Mouse (Mus musculus) heart, postnatal 0 days (tissue): ENCODE measurements at regions not wholly inside any gene's neighbourhood (a gene's known extent, or its start where the extent isn't known, plus 50 kb on each side); places are given as distances from the start of the nearest gene placed in this dataset.

Experiments
- ATAC-seq: fragments of 200-750 bp; cut with Nextera tagmentation; 2 replicates; pipeline ENCODE4 v1.8.0; 2017; ENCODE audit warnings: low read depth, moderate number of reproducible peaks, moderate library complexity; ENCODE audit not compliant: insufficient read depth
- DNase-seq: peaks from one replicate; pipeline ENCODE4 v3.0.0-alpha.2; 2016; ENCODE audit warnings: low spot score
- H3K27ac ChIP-seq: fragments of 300-500 bp; sonication (generic); 2 replicates; pipeline ENCODE4 v1.5.1; 2014; ENCODE audit warnings: low read depth, mild to moderate bottlenecking
- H3K27me3 ChIP-seq: fragments of 300-500 bp; sonication (generic); 2 replicates; pipeline ENCODE4 v1.6.1; 2014; ENCODE audit warnings: low read length, mixed read lengths; ENCODE audit not compliant: control insufficient read depth, insufficient read depth
- H3K36me3 ChIP-seq: fragments of 300-500 bp; sonication (generic); replicated peaks from 2 replicates; pipeline ENCODE4 v1.6.1; 2014; ENCODE audit warnings: low read length, mixed read lengths; ENCODE audit not compliant: control insufficient read depth, insufficient read depth
- H3K4me1 ChIP-seq: fragments of 300-500 bp; sonication (generic); 2 replicates; pipeline ENCODE4 v1.6.1; 2014; ENCODE audit warnings: antibody characterized with exemption; ENCODE audit not compliant: control insufficient read depth, insufficient read depth
- H3K4me2 ChIP-seq: fragments of 300-500 bp; sonication (generic); 2 replicates; pipeline ENCODE4 v1.6.1; 2014; ENCODE audit warnings: low read depth, mild to moderate bottlenecking, low read length, moderate library complexity
- H3K4me3 ChIP-seq: fragments of 300-500 bp; sonication (generic); 2 replicates; pipeline ENCODE4 v1.5.1; 2014; ENCODE audit warnings: low read depth, low read length
- H3K9ac ChIP-seq: fragments of 300-500 bp; sonication (generic); replicated peaks from 2 replicates; pipeline ENCODE4 v1.6.1; 2014; ENCODE audit warnings: low read depth, low read length, mixed read lengths
- H3K9me3 ChIP-seq: fragments of 300-500 bp; sonication (generic); replicated peaks from 2 replicates; pipeline ENCODE4 v1.6.1; 2016; ENCODE audit warnings: low read length; ENCODE audit not compliant: control insufficient read depth
- CTCF ChIP-seq: IDR thresholded peaks from 2 replicates; pipeline ENCODE4 v1.5.1; 2016; ENCODE audit warnings: antibody characterized with exemption, control low read depth, low read depth
- EP300 ChIP-seq: IDR thresholded peaks from 2 replicates; pipeline ENCODE4 v1.6.1; 2016; ENCODE audit warnings: antibody characterized with exemption, low read depth
- WGBS: fragments of 180-500 bp; shearing (Covaris S2); extraction: QIAGEN DNeasy Blood & Tissue Kit; methylation state at CpG from one replicate; pipeline ENCODE4 v1.1.7; 2014; 5-methylcytosine and 5-hydroxymethylcytosine counted together

- Histone ChIP-seq H3K27me3 (no peaks in the 10 kb centered on the region), H3K36me3 (no peaks in the 10 kb centered on the region), H3K9me3 (no peaks in the 10 kb centered on the region), H3K4me2 (no peak overlapping the region), H3K4me1 (no peaks in the 10 kb centered on the region), H3K4me3 (no peak overlapping the region), H3K9ac (no peak overlapping the region), H3K27ac (no peak overlapping the region)
- ATAC-seq (no peak), DNase-seq (no peak)
- TF ChIP-seq CTCF (no peak), EP300 (no peak)
- WGBS: 73% methylated on average over 8 of the region's 8 CpGs
Measured at GRCm38 (mm10) chr4:142544736-142545135, 305.5 kb upstream of the Kazn start.

- no peak for DNase-seq
Measured at GRCm38 (mm10) chr4:142539200-142539750, 300.1 kb upstream of the Kazn start.

DNA sequence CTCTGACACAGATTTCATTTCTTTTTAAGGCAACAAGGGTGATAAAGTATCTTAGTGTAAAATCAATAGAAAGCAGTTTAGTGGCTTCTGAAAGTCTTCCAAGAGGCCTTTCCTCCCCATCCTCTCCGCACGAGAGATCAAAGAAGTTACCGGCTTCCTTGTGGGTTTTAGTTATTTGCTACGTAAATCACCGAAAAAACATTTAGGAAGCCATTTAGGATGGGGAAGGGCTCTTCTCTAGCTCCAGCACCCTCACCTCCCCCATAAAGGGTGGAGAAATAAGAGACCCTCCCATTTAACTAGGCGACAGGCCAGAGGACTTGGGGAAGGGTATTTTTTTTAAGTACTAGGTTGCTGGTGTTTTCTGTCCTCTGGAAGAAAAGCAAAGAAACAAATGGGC is 287.9 kb upstream of the Kazn start:
- 76% methylated on average over 6 of the region's 6 CpGs for WGBS
- TF ChIP-seq CTCF: no peak
- no peak for TF ChIP-seq EP300

More at GRCm38 (mm10) chr4:142539200-142539750, 300.1 kb upstream of the Kazn start:
- no peaks in the 10 kb centered on the region for H3K36me3 ChIP-seq
- WGBS: 61% methylated on average over 12 of the region's 12 CpGs
- no peak for ATAC-seq
- H3K4me1 ChIP-seq: no peaks in the 10 kb centered on the region
- no peak overlapping the region for H3K27ac ChIP-seq
- H3K9me3 ChIP-seq: no peaks in the 10 kb centered on the region
- H3K27me3 ChIP-seq: no peaks in the 10 kb centered on the region
- H3K9ac ChIP-seq: no peak overlapping the region
- TF ChIP-seq CTCF (no peak), EP300 (no peak)
- H3K4me2 ChIP-seq: no peak overlapping the region
- no peak overlapping the region for H3K4me3 ChIP-seq

GRCm38 (mm10) chr4:142517478-142518455 is 278.6 kb upstream of the Kazn start:
- no peak for TF ChIP-seq EP300
- no peak for TF ChIP-seq CTCF
- Histone ChIP-seq H3K36me3 (no peaks in the 10 kb centered on the region), H3K4me2 (no peak overlapping the region), H3K9ac (no peak overlapping the region), H3K27ac (no peak overlapping the region), H3K4me3 (no peak overlapping the region), H3K4me1 (no peaks in the 10 kb centered on the region), H3K27me3 (no peaks in the 10 kb centered on the region), H3K9me3 (peaks cover 3% of the 10 kb centered on the region; the same call in 1 of the 2 replicates)
- DNase-seq (no peak), ATAC-seq (no peak)
- WGBS: 67% methylated on average over 21 of the region's 21 CpGs

More for the DNA sequence above, 287.9 kb upstream of the Kazn start:
- Histone ChIP-seq H3K27me3 (no peaks in the 10 kb centered on the region), H3K4me2 (no peak overlapping the region), H3K36me3 (no peaks in the 10 kb centered on the region), H3K9ac (no peak overlapping the region), H3K27ac (no peak overlapping the region), H3K4me3 (no peak overlapping the region), H3K4me1 (no peaks in the 10 kb centered on the region), H3K9me3 (no peaks in the 10 kb centered on the region)
- ATAC-seq: no peak
- no peak for DNase-seq

DNA sequence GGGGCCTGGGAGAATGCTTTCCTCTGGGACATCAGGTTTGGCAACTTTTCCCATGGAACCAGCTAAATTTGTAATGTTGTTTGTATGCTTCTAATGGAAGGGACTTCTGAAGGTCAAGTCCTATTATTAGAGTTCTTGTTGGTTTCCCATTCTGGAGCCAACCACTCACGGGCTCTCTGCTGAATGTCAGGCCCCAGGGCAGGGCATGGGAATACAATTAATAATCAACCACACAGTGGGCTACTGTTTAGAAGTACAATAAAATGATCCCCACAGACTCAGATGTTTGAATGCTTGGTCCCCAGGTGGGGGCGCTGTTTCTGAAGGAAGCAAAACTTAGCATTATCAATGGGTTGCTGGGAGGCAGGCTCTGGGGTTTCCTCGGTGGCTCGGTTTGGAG is 275.6 kb upstream of the Kazn start:
- ATAC-seq: no peak

More for the DNA sequence above, 275.6 kb upstream of the Kazn start:
- Histone ChIP-seq H3K36me3 (no peaks in the 10 kb centered on the region), H3K4me1 (no peaks in the 10 kb centered on the region), H3K27me3 (no peaks in the 10 kb centered on the region), H3K9ac (no peak overlapping the region), H3K27ac (no peak overlapping the region), H3K9me3 (peaks cover 9% of the 10 kb centered on the region; the same call in 1 of the 2 replicates), H3K4me3 (no peak overlapping the region), H3K4me2 (no peak overlapping the region)
- DNase-seq: no peak
- TF ChIP-seq CTCF: no peak
- no peak for TF ChIP-seq EP300
- 73% methylated on average over 4 of the region's 4 CpGs for WGBS
